Mouse (Mus musculus): ENCODE data around the gene Gde1. TPM values are rescaled to one million over a fixed set of nuclear protein-coding genes. Genes with fewer than 3 reads are reported as not detected.

The Gde1 gene
- total RNA-seq (2021): 10 to 100 TPM; 30.6 to 31.1 TPM
- long read RNA-seq, experiment 1, transcript Gde1-201 (6 exons, 1,582 nt): major isoform, 34 of 36 reads
- long read RNA-seq, experiment 1, partial matches to known transcripts: 1 of 36 reads
- long read RNA-seq, experiment 1, other reads (novel, unspliced or antisense): 1 of 36 reads
- long read RNA-seq, experiment 2, transcript Gde1-201 (6 exons, 1,582 nt): major isoform, 50 of 62 reads
- long read RNA-seq, experiment 2, partial matches to known transcripts: 0 of 62 reads
- long read RNA-seq, experiment 2, other reads (novel, unspliced or antisense): 12 of 62 reads

GRCm38 (mm10) chr7:118705101-118705961 is at the start of gene Gde1:
TSS of gene Gde1 (minus strand) at chr7:118705778.
- peak; percentile 91 for DNase-seq
- intact Hi-C loops (cut with DNase I; ENCODE audit: low total_unique reads): no loop called here

DNA sequence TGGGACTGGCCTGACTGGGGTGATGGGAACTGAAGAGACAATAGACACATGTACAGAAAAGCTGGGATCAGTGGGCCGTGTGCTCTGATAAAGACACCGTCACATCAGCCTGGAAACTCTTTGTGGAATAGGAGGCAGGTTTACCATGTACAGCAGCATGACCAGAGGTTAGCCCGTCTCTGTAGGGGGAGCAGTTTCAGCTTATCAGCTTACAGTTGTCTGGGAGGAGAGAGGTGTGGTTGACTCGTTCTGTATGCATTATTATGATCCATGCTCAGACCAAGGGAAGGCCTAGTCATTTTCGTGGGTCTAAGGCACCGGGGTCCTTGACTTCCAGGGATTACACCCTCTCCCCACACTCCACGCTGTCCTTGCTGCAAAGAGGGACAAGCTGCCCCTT is 46.0 kb upstream of the Gde1 start:
- intact Hi-C loops (cut with DNase I; ENCODE audit: low total_unique reads): no loop called here
- DNase-seq: no peak

DNA sequence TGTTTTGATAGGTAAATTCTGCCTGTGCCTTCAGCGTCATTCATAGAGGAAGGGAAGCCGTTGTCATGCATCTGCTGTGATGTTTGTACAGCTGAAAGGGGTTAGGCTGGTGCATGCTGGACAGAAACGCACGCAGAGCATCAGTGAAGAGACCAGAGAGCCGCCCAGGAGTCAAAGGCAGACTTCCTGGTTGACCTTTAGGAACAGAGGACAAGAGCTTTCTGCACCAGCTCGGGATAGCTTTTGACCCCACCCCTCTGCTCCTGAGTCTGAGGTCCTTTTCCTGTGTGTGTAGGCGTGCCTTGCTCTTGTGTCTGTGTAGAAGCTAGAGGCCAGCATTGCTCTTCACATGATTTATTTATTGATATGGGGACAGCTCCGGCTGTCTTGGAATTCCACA is 44.1 kb upstream of the Gde1 start:
- no peak for DNase-seq
- intact Hi-C loops (cut with DNase I; ENCODE audit: low total_unique reads): no loop called here

DNA sequence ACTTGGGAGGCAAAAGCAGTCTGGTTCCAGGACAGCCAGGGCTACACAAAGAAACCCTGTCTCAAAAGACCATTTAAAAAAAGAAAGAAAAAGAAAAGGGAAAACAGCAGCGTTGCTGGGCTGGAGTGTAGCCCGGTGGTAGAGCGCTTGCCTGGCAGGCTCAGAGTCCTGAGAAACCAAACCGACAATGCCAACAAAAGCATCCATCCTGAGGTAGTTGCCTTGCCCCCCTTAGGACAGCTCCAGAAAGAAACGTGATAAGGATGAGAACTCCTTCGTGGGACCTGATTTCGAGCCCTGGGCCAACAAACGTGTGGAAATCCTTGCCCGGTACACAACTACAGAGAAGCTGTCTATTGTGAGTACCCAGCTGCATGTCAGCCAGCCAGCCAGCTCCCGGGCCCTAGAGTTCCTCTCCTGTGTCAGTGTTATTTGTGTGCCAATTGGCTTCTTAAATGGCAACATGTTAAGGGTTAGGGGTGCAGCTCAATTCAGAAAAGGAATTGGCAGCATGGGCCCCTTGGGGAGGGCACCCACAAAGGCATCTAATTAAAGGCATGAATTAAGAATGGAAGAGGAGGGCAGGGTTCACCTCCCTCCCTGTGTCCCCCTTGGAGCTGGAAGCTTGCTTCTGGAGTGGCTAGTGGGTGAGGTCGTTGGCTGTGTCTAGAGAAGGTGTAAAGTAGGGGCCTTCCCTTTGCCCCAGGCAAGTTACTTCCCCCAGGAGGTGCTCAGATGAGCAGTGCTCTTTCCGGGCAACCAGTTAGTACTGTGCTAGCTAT is 42.5 kb upstream of the Gde1 start:
- no peak for DNase-seq
- intact Hi-C loops (cut with DNase I; ENCODE audit: low total_unique reads): no loop called here

- intact Hi-C loops (cut with DNase I; ENCODE audit: low total_unique reads): no loop called here
- DNase-seq: no peak
Observed at GRCm38 (mm10) chr7:118744766-118745165, 39.2 kb upstream of the Gde1 start.

GRCm38 (mm10) chr7:118742278-118742677 is 36.7 kb upstream of the Gde1 start:
- intact Hi-C loops (cut with DNase I; ENCODE audit: low total_unique reads): no loop called here
- DNase-seq: no peak

GRCm38 (mm10) chr7:118740532-118741338 is 35.2 kb upstream of the Gde1 start:
- intact Hi-C loops (cut with DNase I; ENCODE audit: low total_unique reads): no loop called here
- DNase-seq: peak; percentile 98

- DNase-seq: peak; percentile 80
- intact Hi-C loops (cut with DNase I; ENCODE audit: low total_unique reads): no loop called here
Observed at GRCm38 (mm10) chr7:118739975-118740531, 34.5 kb upstream of the Gde1 start, which contains the start of gene Vps35l. TSS of gene Vps35l (plus strand) at chr7:118740226.

GRCm38 (mm10) chr7:118738730-118739129 is 33.2 kb upstream of the Gde1 start:
- intact Hi-C loops (cut with DNase I; ENCODE audit: low total_unique reads): no loop called here

GRCm38 (mm10) chr7:118733225-118733624 is 27.6 kb upstream of the Gde1 start:
- intact Hi-C loops (cut with DNase I; ENCODE audit: low total_unique reads): no loop called here
- DNase-seq: no peak

More at GRCm38 (mm10) chr7:118738730-118739129, 33.2 kb upstream of the Gde1 start:
- DNase-seq: no peak

GRCm38 (mm10) chr7:118731781-118732180 is 26.2 kb upstream of the Gde1 start:
- intact Hi-C loops (cut with DNase I; ENCODE audit: low total_unique reads): no loop called here
- DNase-seq: no peak

GRCm38 (mm10) chr7:118728846-118729587 is 23.4 kb upstream of the Gde1 start:
- intact Hi-C loops (cut with DNase I; ENCODE audit: low total_unique reads): no loop called here
- DNase-seq: no peak

DNA sequence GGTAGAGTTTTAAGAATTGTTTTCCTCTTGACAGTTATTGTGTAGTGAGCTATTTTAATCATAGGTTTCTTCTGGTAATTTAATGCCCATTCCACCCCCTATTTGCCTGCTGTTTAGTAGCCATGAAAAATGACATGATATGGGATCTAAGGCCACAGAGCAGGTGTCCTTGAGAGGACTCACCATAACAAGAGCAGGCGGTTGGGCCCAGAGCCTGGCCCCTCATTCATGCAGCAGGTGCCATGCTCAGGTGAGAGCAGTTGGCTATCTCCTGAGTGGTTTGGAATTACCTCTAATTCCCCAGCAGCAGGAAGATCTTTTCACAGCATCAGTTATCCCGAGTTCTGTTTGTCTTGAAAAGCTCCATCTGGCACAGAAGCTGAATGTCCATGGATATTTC is 19.9 kb upstream of the Gde1 start:
- intact Hi-C loops (cut with DNase I; ENCODE audit: low total_unique reads): no loop called here
- DNase-seq: no peak

DNA sequence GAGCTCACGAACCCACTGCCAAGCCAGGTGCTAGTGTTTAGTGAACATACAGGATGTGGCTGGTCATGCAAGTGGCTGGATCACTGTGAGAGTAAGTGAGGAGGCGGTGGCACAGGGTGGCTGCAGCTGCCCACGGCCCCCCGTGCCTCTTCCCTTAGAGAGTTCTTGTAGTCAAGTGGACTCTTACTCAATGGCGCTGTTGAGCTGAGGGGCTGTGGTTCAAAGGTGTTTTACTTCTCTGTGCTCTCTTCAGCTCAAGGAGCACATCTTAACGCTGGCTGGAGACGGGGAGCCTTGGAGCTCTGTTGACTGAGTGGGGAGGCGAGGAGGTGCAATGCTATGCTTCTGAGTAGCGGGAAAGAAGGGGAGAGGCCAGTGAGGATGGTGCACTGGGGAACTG is 18.3 kb upstream of the Gde1 start:
- no peak for DNase-seq
- intact Hi-C loops (cut with DNase I; ENCODE audit: low total_unique reads): no loop called here

GRCm38 (mm10) chr7:118718066-118718465 is 12.5 kb upstream of the Gde1 start:
- intact Hi-C loops (cut with DNase I; ENCODE audit: low total_unique reads): no loop called here
- no peak for DNase-seq

GRCm38 (mm10) chr7:118714873-118715272 is 9.3 kb upstream of the Gde1 start:
- no peak for DNase-seq
- intact Hi-C loops (cut with DNase I; ENCODE audit: low total_unique reads): no loop called here

DNA sequence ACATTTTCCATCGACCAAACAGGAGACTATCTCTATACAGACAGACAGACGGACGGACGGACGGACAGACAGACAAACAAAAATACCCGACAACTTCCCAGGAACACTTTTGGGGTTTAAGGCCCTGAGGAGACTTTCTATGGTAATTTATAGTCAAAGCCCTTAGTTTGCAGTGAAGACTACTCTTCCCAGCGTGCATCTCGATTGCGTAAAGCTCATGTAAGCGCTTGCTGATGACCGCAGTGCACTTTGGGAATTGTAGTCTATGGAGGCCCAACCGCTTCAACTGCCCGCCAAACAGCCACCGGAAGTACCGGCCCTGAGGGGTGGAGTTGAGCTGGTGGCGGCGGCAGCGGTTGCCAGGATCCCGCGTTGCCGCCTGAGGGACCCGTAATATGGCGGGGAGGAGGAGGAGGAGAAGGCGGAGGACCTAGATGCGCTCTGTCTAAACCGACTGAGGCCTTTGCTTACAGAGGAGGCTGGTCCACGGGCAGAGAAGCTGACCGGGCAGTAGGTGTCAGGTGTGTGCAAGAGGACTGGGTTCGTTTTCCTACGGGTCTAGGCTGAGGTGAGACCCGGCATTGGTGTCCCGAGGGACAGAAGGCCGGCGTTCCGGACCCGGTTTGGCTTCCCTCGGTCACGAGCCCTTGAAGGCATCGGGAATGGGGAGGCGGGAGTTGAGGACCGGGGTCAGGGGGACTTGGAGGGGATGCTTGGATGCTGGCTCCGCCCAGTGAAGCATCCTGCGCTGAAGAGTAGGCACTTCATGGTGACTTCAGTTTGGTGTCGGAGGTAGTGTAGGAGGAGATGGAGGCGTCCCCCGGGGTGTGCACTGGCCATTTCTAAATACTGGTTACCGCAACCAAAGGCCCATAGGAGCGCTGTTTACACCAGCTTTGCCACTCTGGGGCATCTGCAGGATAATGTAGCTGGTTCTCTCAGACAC is 6.9 kb upstream of the Gde1 start, which contains the start of gene Ccp110:
TSS of gene Ccp110 (plus strand) at position 325 of the 946 bp plus-strand sequence.
- intact Hi-C loops (cut with DNase I; ENCODE audit: low total_unique reads): no loop called here
- peak; percentile 93 for DNase-seq
